Mouse (Mus musculus): ENCODE results near the gene Gm10130. TPM values are rescaled to one million over a fixed set of nuclear protein-coding genes. Genes with fewer than 3 reads are reported as not detected.

Gene Gm10130
- 3.5 to 13.5 TPM (median 9.3 TPM) in 4 replicates for total RNA-seq (2023)

DNA sequence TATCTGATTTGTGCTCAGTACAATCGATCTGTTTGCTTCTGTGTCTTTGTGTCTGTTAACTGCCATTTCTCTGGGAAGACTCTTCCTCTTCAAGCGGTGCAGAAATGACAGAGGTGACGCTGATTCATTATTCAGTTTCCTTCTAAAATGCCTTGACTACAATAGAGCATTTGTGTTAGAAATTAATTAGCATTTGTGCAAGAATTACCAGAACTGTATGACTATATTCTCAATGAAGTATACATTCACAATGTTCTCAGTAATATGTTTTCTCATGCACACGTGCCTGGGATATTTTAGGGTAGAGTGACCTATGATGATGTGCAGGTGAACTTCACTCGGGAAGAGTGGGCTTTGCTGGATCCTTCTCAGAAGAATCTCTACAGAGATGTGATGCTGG lies at the start of gene Gm10130:
Gm10130 (plus strand) TSS at position 301 of the 400 bp plus-strand sequence.

DNA sequence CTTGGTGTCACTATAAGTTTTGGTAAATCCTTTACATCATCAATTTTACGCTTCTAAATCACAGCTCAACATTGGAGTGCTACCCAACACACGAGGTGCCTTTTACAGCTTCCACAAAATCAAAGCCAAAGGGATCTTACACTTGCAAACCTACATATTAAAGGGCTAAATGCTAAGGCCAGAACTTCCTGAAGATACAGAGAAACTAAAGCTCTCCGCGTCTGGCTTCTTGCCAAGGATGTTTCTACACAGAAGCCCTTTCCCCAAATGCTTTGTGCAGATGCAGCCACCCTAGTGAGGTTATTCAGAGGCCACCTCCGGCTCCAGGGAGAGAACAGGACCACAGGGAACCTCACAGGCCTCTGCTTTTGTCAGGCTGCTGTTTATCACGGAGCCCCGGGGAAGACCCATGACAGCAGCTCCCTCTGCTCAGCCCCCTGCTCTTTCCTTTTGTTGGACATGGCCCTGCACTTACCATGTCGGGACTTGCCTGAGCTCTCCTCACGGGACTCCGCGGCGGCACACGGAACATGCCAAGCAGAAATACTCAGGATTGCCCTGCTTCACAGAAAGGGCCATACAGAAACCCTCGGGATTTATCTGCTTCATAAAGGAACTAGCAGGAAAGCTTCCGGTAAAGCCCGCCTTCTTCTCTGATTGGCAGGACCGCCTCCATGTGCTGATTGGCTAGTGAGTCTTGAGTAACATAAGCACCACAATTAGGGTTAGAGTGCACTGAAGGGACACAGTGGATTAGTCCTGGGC lies 38.8 kb downstream of the Gm10130 start, which contains the start of gene 3300002I08Rik:
3300002I08Rik (minus strand) TSS at position 653 of the 765 bp plus-strand sequence.

Other genes starting within 250 kb of the Gm10130 start
- 8.8 to 13.1 TPM (median 10.3 TPM) in 4 replicates for gene Zfp120, start 187.0 kb upstream of the Gm10130 start, total RNA-seq (2023)
- gene Gm10770, start 144.0 kb upstream of the Gm10130 start, total RNA-seq (2023) = not detected in 4 replicates
- 0.58 to 0.91 TPM (median 0.89 TPM) in 3 of 4 replicates, not detected in the other for gene Gm14139, start 141.9 kb upstream of the Gm10130 start, total RNA-seq (2023)
- gene Zfp937, start 105.6 kb upstream of the Gm10130 start, total RNA-seq (2023) = 2.9 to 4.5 TPM (median 4.1 TPM) in 4 replicates
- 10.7 to 15.8 TPM (median 12.1 TPM) in 4 replicates for gene Gm21994, start 68.1 kb upstream of the Gm10130 start, total RNA-seq (2023)
- 0.23 to 0.34 TPM (median 0.33 TPM) in 3 of 4 replicates, not detected in the other for gene Gm14124, start 66.2 kb upstream of the Gm10130 start, total RNA-seq (2023)
- 4.1 to 6.9 TPM (median 5.0 TPM) in 4 replicates for gene 3300002I08Rik, start 39.1 kb downstream of the Gm10130 start, total RNA-seq (2023)
- 2.9 to 4.4 TPM (median 4.0 TPM) in 4 replicates for gene Zfp442, start 127.8 kb downstream of the Gm10130 start, total RNA-seq (2023)
- 1.0 to 1.3 TPM (median 1.2 TPM) in 4 replicates for gene Zfp345, start 161.4 kb downstream of the Gm10130 start, total RNA-seq (2023)
- gene Cst7, start 246.7 kb downstream of the Gm10130 start, total RNA-seq (2023) = not detected in 4 replicates

Data from B cell, adult 62 days (primary cell).